Mouse (Mus musculus): Measurements from ENCODE around the gene Ppp1r32.

DNA sequence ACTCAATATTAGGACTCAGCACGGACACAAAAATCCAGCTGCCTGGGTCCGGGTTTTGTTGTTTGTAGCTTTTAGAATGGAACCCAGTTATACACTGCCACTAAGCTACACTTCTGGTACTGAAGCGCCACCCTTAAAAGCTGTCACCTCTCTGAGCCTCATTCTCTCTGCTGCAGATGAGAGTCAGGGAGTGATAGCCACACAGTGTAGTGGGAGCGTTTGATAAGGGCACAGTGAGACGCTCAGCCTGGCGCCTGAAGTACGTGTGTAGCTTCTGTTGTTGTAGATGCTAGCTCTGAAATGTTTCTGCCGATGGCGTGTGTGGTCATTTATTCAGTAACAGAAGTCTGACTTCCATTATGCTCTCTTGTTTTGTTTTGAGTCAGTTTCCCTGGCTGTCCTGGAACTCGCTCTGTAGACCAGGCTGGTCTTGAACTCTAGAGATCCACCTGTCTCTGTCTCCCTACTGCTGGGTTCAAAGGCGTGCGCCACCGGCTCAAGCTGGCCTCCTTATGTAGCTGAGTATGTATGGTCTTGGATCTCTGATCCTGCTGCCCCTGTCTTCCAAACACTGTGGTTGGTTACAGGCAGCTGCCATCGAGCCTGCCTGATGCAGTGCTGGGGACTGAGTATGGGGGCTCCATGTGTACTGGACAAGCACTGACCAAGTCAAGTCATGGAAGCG, 37.9 kb downstream of the Ppp1r32 start:
- no peak for TF ChIP-seq CTCF (IDR thresholded peaks at IDR 0.05; ENCODE audit: low read depth, low read length)
- TF ChIP-seq EP300 (IDR thresholded peaks at IDR 0.05; ENCODE audit: insufficient read depth, low read depth, low read length): no peak

Measured in ES-Bruce4 (cell line).